Mouse (Mus musculus) midbrain, postnatal 0 days (tissue): Measurements from ENCODE around the gene Lta. TPM values are rescaled to one million over a fixed set of nuclear protein-coding genes. Genes with fewer than 3 reads are reported as not detected.

Source experiments
- ATAC-seq: fragments of 200-750 bp; cut with Nextera tagmentation; 2 replicates; pipeline ENCODE4 v1.8.0; 2017; ENCODE audit warnings: moderate number of reproducible peaks, mild to moderate bottlenecking, moderate TSS enrichment, moderate library complexity; ENCODE audit not compliant: low FRiP score
- DNase-seq: peaks from one replicate; pipeline ENCODE4 v3.0.0-alpha.2; 2015; ENCODE audit warnings: low spot score
- H3K27ac ChIP-seq: fragments of 300-500 bp; sonication (generic); 2 replicates; pipeline ENCODE4 v1.5.1; 2014; ENCODE audit warnings: low read depth, mild to moderate bottlenecking, low read length, mixed read lengths
- H3K27me3 ChIP-seq: fragments of 300-500 bp; sonication (generic); 2 replicates; pipeline ENCODE4 v1.6.1; 2014; ENCODE audit warnings: low read length, control low read depth, mixed read lengths; ENCODE audit not compliant: insufficient read depth
- H3K36me3 ChIP-seq: fragments of 300-500 bp; sonication (generic); 2 replicates; pipeline ENCODE4 v1.6.1; 2014; ENCODE audit warnings: low read length, control low read depth, mixed read lengths; ENCODE audit not compliant: insufficient read depth
- H3K4me1 ChIP-seq: fragments of 300-500 bp; sonication (generic); 2 replicates; pipeline ENCODE4 v1.6.1; 2014; ENCODE audit warnings: mild to moderate bottlenecking, control low read depth, antibody characterized with exemption, low read length, mixed read lengths; ENCODE audit not compliant: insufficient read depth
- H3K4me2 ChIP-seq: fragments of 300-500 bp; sonication (generic); 2 replicates; pipeline ENCODE4 v1.6.1; 2014; ENCODE audit warnings: low read depth, mild to moderate bottlenecking, low read length, mixed read lengths; ENCODE audit not compliant: poor library complexity, severe bottlenecking
- H3K4me3 ChIP-seq: fragments of 300-500 bp; sonication (generic); 2 replicates; pipeline ENCODE4 v1.5.1; 2014; ENCODE audit warnings: low read depth, mild to moderate bottlenecking, low read length, moderate library complexity
- H3K9ac ChIP-seq: fragments of 300-500 bp; sonication (generic); replicated peaks from 2 replicates; pipeline ENCODE4 v1.6.1; 2014; ENCODE audit warnings: mild to moderate bottlenecking, low read length, moderate library complexity, mixed read lengths; ENCODE audit not compliant: poor library complexity, severe bottlenecking
- H3K9me3 ChIP-seq: fragments of 300-500 bp; sonication (generic); 2 replicates; pipeline ENCODE4 v1.6.1; 2016; ENCODE audit warnings: low read length, control low read depth
- CTCF ChIP-seq: IDR thresholded peaks from 2 replicates; pipeline ENCODE4 v1.5.1; 2016; ENCODE audit warnings: antibody characterized with exemption, mild to moderate bottlenecking
- WGBS: fragments of 180-500 bp; shearing (Covaris S2); extraction: QIAGEN DNeasy Blood & Tissue Kit; methylation state at CpG from one replicate; pipeline ENCODE4 v1.1.7; 2014; 5-methylcytosine and 5-hydroxymethylcytosine counted together
- polyA plus RNA-seq: library from polyadenylated mRNA; unstranded; fragments of >200 nt; fragmentation: Nextera tagmentation; extraction: Ambion mirVana; gene quantifications from 2 replicates; pipeline ENCODE4 v1.2.1, GENCODE M21; 2015
- total RNA-seq: library from RNA; depleted of rRNA; stranded (reverse); fragments of >200 nt; gene quantifications from 2 replicates; pipeline ENCODE4 v1.2.3, GENCODE M21; 2014

Gene Lta
- total and polyA plus RNA-seq, 2 experiments from 2014 or later: 0.49 to 0.98 TPM

GRCm38 (mm10) chr17:35198946-35199345, 6.2 kb downstream of the Lta start:
- Histone ChIP-seq H3K9ac (no peak overlapping the region), H3K4me2 (no peak overlapping the region), H3K4me3 (no peak overlapping the region), H3K4me1 (no peaks in the 10 kb centered on the region), H3K36me3 (no peaks in the 10 kb centered on the region), H3K27ac (no peak overlapping the region), H3K9me3 (no peaks in the 10 kb centered on the region), H3K27me3 (peaks cover 20% of the 10 kb centered on the region)
- WGBS: 41% methylated on average over 8 of the region's 8 CpGs
- DNase-seq (no peak), ATAC-seq (no peak)
- no peak for TF ChIP-seq CTCF

GRCm38 (mm10) chr17:35198029-35198428, 7.1 kb downstream of the Lta start:
- 71% methylated on average over 7 of the region's 7 CpGs for WGBS
- no peak for DNase-seq

GRCm38 (mm10) chr17:35197126-35197525, 8.0 kb downstream of the Lta start:
- no peaks in the 10 kb centered on the region for H3K9me3 ChIP-seq
- no peaks in the 10 kb centered on the region for H3K36me3 ChIP-seq
- TF ChIP-seq CTCF: no peak
- H3K4me2 ChIP-seq: no peak overlapping the region
- no peak overlapping the region for H3K4me3 ChIP-seq
- 63% methylated on average over 6 of the region's 6 CpGs for whole genome bisulfite sequencing
- H3K9ac ChIP-seq: no peak overlapping the region
- H3K27me3 ChIP-seq: peaks cover 20% of the 10 kb centered on the region
- DNase-seq: no peak
- no peak overlapping the region for H3K27ac ChIP-seq
- no peaks in the 10 kb centered on the region for H3K4me1 ChIP-seq
- ATAC-seq: no peak

More at GRCm38 (mm10) chr17:35198029-35198428, 7.1 kb downstream of the Lta start:
- Histone ChIP-seq H3K27ac (no peak overlapping the region), H3K9ac (no peak overlapping the region), H3K9me3 (no peaks in the 10 kb centered on the region), H3K4me1 (no peaks in the 10 kb centered on the region), H3K27me3 (peaks cover 20% of the 10 kb centered on the region), H3K36me3 (no peaks in the 10 kb centered on the region), H3K4me2 (no peak overlapping the region), H3K4me3 (no peak overlapping the region)
- ATAC-seq: no peak
- TF ChIP-seq CTCF: no peak

GRCm38 (mm10) chr17:35196321-35196641, 8.9 kb downstream of the Lta start:
- peak overlapping the region; percentile 40 for H3K4me3 ChIP-seq
- no peak overlapping the region for H3K27ac ChIP-seq
- peaks cover 20% of the 10 kb centered on the region for H3K27me3 ChIP-seq
- WGBS: 25% methylated on average over 9 of the region's 9 CpGs
- no peak for ATAC-seq
- H3K4me1 ChIP-seq: no peaks in the 10 kb centered on the region
- TF ChIP-seq CTCF: no peak
- no peaks in the 10 kb centered on the region for H3K9me3 ChIP-seq
- no peak overlapping the region for H3K9ac ChIP-seq
- no peak for DNase-seq
- no peaks in the 10 kb centered on the region for H3K36me3 ChIP-seq
- peak overlapping the region; percentile 59 for H3K4me2 ChIP-seq

GRCm38 (mm10) chr17:35195631-35196320, 9.4 kb downstream of the Lta start:
- Histone ChIP-seq H3K4me2 (peak overlapping the region; percentile 59), H3K36me3 (no peaks in the 10 kb centered on the region), H3K27me3 (peaks cover 20% of the 10 kb centered on the region), H3K4me3 (peak overlapping the region; percentile 40), H3K9me3 (no peaks in the 10 kb centered on the region), H3K9ac (no peak overlapping the region; the same call in 1 of the 2 replicates), H3K27ac (no peak overlapping the region), H3K4me1 (no peaks in the 10 kb centered on the region)
- TF ChIP-seq CTCF: peak; percentile 85
- ATAC-seq (peak; percentile 87), DNase-seq (peak; percentile 73)
- 3% methylated on average over 66 of the region's 66 CpGs for WGBS

- peak; percentile 62 for ATAC-seq
- Histone ChIP-seq H3K4me3 (peak overlapping the region; percentile 40), H3K4me1 (no peaks in the 10 kb centered on the region), H3K36me3 (no peaks in the 10 kb centered on the region), H3K9me3 (no peaks in the 10 kb centered on the region), H3K27ac (no peak overlapping the region), H3K9ac (no peak overlapping the region), H3K27me3 (peaks cover 14% of the 10 kb centered on the region), H3K4me2 (peak overlapping the region; percentile 59)
- DNase-seq: no peak
- 46% methylated on average over 19 of the region's 19 CpGs for WGBS
- TF ChIP-seq CTCF: no peak
These were observed 10.1 kb downstream of the Lta start for GRCm38 (mm10) chr17:35194844-35195630.
